Mouse (Mus musculus) kidney, postnatal 14 days (tissue): Measurements from ENCODE around the gene Plin5.

Source experiments
- DNase-seq: peaks from one replicate; pipeline ENCODE4 v3.0.0; 2022; ENCODE audit warnings: mixed read lengths

Plin5 gene

GRCm38 (mm10) chr17:56132661-56133060 lies 15.3 kb upstream of the Plin5 start:
- DNase-seq = peak; percentile 74

GRCm38 (mm10) chr17:56131814-56132213 lies 14.4 kb upstream of the Plin5 start:
- peak; percentile 72 for DNase-seq

GRCm38 (mm10) chr17:56131136-56131535 lies 13.7 kb upstream of the Plin5 start:
- no peak for DNase-seq

- DNase-seq = no peak
Measured at GRCm38 (mm10) chr17:56128246-56128645, 10.8 kb upstream of the Plin5 start.

GRCm38 (mm10) chr17:56126175-56126574 lies 8.8 kb upstream of the Plin5 start:
- DNase-seq = no peak

- no peak for DNase-seq
Measured at GRCm38 (mm10) chr17:56125276-56125630, 7.9 kb upstream of the Plin5 start.

GRCm38 (mm10) chr17:56124377-56125275 lies 7.2 kb upstream of the Plin5 start:
- peak; percentile 55 for DNase-seq

- no peak for DNase-seq
Measured at GRCm38 (mm10) chr17:56123681-56124340, 6.4 kb upstream of the Plin5 start.

GRCm38 (mm10) chr17:56123161-56123560 lies 5.8 kb upstream of the Plin5 start:
- no peak for DNase-seq

GRCm38 (mm10) chr17:56121826-56122225 lies 4.4 kb upstream of the Plin5 start, which contains the start of gene Lrg1:
TSS of gene Lrg1 (minus strand) at chr17:56122001.
- no peak for DNase-seq

GRCm38 (mm10) chr17:56119981-56120880 lies 2.8 kb upstream of the Plin5 start:
- peak; percentile 84 for DNase-seq

- no peak for DNase-seq
Measured at GRCm38 (mm10) chr17:56119431-56119830, 2.0 kb upstream of the Plin5 start.

- DNase-seq = no peak
Measured at GRCm38 (mm10) chr17:56116193-56116592, 1.2 kb downstream of the Plin5 start.

GRCm38 (mm10) chr17:56112743-56113142 lies 4.7 kb downstream of the Plin5 start:
- no peak for DNase-seq

GRCm38 (mm10) chr17:56111864-56112263 lies 5.5 kb downstream of the Plin5 start:
- peak; percentile 69 for DNase-seq

GRCm38 (mm10) chr17:56111021-56111420 lies 6.4 kb downstream of the Plin5 start:
- no peak for DNase-seq

- DNase-seq = no peak
Measured at GRCm38 (mm10) chr17:56110571-56110970, 6.8 kb downstream of the Plin5 start.

- no peak for DNase-seq
Measured at GRCm38 (mm10) chr17:56109219-56110051, 8.0 kb downstream of the Plin5 start, which contains the start of gene Plin4. TSS of gene Plin4 (minus strand) at chr17:56109803.

GRCm38 (mm10) chr17:56108334-56109044 lies 8.9 kb downstream of the Plin5 start:
- DNase-seq = no peak

- DNase-seq = no peak
Measured at GRCm38 (mm10) chr17:56107736-56108135, 9.7 kb downstream of the Plin5 start.

GRCm38 (mm10) chr17:56106981-56107380 lies 10.4 kb downstream of the Plin5 start:
- no peak for DNase-seq
